Mouse (Mus musculus): ENCODE data around the gene Vkorc1. TPM values are rescaled to one million over a fixed set of nuclear protein-coding genes. Genes with fewer than 3 reads are reported as not detected.

Vkorc1 gene
- total RNA-seq, 4 experiments from 2014 or later: 69.6 to 94.3 (median 79.1) TPM

- peak; percentile 53 for DNase-seq
These were observed 19.4 kb downstream of the Vkorc1 start, which contains the start of gene Zfp646 for GRCm38 (mm10) chr7:127876041-127876466. Gene Zfp646, plus strand, starts transcription at chr7:127876221.

- DNase-seq: peak; percentile 87
These were observed 19.8 kb downstream of the Vkorc1 start for GRCm38 (mm10) chr7:127875627-127876001.

DNA sequence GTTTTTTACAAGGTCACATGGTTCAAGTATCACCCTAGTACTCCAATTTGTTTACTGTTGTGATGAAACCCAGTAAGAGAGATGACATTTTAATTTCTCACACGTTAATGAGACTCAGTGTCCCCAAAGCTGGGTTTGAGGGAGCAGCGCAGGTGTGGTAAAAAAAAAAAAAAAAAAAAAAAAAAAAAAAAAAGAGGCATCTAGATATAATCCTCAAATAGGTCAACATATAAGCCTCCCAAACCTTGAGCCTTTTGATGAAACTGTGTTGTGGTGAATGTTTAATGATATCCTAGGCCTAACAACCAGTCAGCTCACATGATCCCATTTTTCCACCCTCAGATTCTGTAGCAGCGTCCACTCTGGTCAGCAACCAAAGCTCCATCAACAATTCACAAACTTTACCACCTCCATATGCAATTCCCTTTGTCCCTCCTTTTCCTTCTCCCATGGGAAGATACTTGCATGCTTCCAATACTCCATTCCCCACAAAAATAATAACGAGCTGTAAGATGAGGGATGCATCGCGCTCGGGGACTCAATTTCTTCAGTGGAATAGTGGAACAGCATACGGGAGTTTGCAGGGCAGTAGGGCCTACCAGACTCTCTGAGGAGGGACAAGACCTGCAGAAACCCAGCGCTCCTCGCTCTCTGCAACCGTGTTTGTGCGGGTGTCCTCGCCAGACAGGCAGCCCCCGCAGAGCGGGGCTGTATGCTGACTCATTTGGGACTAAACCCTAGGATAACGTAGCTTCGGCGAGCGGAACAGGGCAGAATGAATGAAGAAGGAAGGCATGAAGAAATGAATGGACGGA is 20.4 kb downstream of the Vkorc1 start:
- no peak for DNase-seq

DNA sequence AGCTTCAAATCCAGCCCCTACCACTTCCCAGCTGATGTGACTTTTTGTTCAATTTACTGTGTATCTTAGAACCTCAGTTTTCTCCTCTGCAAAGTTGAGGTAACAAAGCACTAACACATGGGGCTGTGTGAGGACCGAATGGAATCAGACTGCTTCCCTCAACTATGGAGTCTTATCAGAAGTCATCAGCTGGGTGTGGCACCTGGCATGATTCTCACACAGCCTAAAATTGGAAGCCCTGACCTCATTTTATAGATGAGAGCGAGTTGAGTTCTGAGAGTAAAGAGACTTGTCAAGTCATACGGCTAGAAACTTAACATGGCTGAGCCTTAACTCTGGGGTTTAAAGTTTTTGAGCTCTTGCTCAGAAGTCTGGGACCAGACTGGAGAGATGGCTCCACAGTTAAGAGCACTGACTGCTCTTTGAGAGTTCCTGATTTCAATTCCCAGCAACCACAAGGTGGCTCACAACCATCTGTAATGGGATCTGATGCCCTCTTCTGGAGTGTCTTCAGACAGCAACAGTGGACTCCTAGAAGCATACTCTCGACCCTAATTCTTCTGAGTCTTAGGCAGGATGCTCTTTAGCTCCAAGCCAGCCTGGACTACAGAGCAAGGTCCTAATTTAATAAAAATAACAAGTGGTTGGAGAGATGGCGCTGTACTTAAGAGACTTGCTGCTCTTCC is 25.1 kb downstream of the Vkorc1 start:
- no peak for DNase-seq

DNA sequence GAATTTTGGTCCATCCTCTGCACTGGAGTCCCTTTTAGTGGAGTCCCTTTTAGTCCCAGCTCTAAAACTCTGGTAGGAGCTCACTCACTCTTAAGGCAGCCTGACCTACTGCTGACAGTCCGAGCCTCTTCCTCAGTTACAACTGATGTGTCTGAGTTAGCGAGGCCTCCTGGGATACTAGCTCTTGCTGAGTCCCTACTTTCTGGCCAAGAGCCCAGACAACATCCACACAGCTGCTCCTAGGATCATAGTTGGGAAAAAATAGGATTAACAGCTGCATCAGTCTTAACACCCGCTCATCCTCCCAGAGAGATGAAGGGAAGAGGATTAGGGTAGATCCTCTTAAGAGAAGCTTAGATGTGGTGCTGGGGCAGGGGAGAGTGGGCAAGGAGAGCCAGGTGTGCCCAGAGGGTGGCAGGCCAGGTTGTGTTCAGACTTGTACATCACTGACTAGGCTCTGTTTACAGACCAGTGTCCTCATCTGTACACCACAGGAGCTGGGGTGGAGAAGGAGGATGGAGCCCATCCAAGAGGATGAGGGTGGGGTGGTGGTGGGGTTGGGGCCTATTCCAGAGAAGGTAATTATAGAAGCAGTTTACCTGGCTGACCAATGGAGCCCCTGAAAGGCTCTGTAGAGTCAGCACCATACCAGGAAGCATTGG is 26.1 kb downstream of the Vkorc1 start:
- no peak for DNase-seq

DNA sequence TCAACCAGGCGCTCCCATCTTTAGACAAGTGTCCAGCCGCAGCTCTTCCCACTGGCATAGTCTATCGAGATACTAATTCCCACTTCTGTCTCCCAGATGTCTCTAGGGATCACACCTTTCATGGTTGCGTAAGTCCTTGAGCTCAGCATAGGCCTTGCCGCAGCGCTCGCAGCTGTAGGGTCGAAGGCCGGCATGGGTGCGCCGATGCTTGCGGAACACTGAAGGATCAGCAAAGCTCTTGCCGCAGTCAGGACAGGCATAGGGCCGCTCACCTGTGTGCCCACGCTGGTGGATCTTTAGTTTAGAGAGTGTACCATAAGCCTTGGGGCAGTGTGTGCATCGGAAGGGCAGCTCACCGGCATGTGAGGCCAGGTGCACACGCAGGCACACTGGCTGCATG is 27.8 kb downstream of the Vkorc1 start:
- no peak for DNase-seq

- DNase-seq: no peak
These were observed 29.0 kb downstream of the Vkorc1 start for GRCm38 (mm10) chr7:127866434-127866833.

DNA sequence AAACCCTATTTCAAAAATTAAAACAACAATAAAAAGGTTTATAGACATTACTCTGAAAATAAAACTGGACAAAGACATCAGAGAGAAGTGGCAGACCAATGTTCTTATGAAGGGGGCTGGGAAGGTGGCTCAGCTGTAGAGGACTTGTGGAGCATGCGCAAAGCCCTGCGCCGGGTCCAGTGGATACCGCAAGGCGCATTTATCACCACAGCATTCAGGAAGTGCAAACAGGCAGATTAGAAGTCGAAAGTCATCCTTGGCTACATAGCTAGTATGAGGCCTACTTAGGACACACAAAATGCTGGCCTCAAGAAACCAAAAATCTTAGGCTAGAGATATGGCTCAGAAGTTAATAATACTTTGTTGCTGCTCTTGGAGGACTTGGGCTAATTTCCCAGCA is 37.2 kb downstream of the Vkorc1 start:
- DNase-seq: no peak

DNA sequence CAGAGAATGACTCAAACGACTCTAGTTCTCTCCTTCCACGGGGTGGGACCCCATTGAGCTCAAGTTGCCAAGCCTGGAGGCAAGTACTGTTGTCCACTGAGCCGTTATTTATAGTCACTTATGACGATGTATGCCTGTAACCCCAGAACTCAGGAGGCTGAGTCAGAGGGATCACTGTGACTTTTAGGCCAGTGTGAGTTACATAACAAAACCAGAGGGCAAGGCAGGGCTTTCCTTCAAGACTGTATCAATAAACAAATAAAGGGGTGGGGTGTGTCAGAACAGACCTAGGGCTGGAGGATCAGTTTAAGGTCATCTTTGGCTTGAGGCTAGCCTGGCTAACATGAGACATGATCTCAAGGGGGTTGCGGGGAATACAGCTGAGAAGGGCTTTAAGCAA is 44.5 kb downstream of the Vkorc1 start:
- DNase-seq: no peak

DNA sequence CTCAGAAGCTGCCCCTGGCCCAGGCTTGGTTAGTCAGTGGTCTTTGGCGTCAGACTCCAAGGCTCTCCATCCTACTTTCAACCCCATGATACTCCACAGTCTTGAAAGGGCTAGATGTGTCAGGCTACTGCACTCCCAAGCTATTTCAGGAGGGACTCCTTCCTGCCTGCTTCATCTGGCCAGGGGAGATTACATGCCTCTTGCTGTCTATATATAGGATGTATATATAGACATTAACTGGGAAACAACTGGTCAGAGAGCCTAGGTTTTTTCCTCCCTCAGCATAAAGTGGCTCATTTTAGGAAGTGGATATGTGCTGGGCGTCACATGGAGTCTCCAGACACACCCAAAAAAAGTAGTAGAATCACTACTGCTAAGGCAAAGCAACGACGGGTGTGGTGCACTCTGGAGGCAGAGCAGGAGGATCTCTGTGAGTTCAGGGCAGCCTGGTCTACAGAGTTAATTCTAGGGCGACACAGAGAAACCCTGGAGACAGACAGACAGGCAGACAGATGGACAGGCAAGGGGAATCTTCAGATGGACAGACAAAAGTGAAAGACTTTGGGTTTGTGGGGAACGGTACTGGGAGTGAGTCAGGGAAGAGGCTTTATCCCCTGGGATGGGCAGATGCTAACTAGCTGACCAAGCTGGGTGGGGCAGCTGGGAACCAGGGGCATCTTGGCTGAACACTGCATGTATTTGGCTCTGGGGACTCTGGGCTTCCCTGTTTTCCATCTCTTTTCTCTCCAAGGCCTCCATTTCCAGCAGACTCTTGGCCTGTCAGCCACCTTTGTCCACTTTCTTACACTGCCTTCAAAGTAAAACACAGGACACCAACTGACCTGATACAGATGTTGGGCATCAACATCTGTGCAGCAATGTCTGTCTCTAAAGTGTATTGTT is 45.2 kb downstream of the Vkorc1 start:
- no peak for DNase-seq

Other genes with a start within 250 kb of the Vkorc1 start
- 100 to 1,000 TPM in 2 of 4 experiments, 10 to 100 TPM in 2; 75.9 to 120 (median 98.1) TPM for gene Bcl7c, start 186.7 kb downstream of the Vkorc1 start, total RNA-seq (2022)
- gene Ctf1, start 182.9 kb downstream of the Vkorc1 start, total RNA-seq (2022): 1 to 10 TPM; 2.2 to 4.5 (median 2.7) TPM
- gene Ctf2, start 163.5 kb downstream of the Vkorc1 start, total RNA-seq (2022): not detected
- gene Fbxl19, start 151.1 kb downstream of the Vkorc1 start, total RNA-seq (2022): 10 to 100 TPM; 13.5 to 18.6 (median 16.5) TPM
- 10 to 100 TPM; 30.1 to 37.2 (median 35.0) TPM for gene Orai3, start 125.8 kb downstream of the Vkorc1 start, total RNA-seq (2022)
- 10 to 100 TPM; 39.6 to 54.6 (median 45.7) TPM for gene Setd1a, start 118.9 kb downstream of the Vkorc1 start, total RNA-seq (2022)
- 1 to 10 TPM; 4.2 to 8.9 (median 5.8) TPM for gene Gm49388, start 110.0 kb downstream of the Vkorc1 start, total RNA-seq (2022)
- gene Hsd3b7, start 95.0 kb downstream of the Vkorc1 start, total RNA-seq (2022): 10 to 100 TPM; 33.8 to 44.9 (median 41.5) TPM
- gene Stx4a, start 71.3 kb downstream of the Vkorc1 start, total RNA-seq (2022): 100 to 1,000 TPM in 3 of 4 experiments, 10 to 100 TPM in 1; 84.9 to 143 (median 113) TPM
- 1 to 10 TPM; 2.9 to 8.5 (median 6.3) TPM for gene Stx1b, start 71.1 kb downstream of the Vkorc1 start, total RNA-seq (2022)
- 10 to 100 TPM; 34.2 to 46.2 (median 40.2) TPM for gene Zfp646, start 19.4 kb downstream of the Vkorc1 start, total RNA-seq (2022)
- gene Zfp668, start 18.8 kb downstream of the Vkorc1 start, total RNA-seq (2022): 10 to 100 TPM in 2 of 4 experiments, 1 to 10 TPM in 2; 8.0 to 15.1 (median 9.2) TPM
- 1 to 10 TPM; 1.0 to 2.9 (median 1.6) TPM for gene Prss53, start 4.6 kb downstream of the Vkorc1 start, total RNA-seq (2022)
- gene Gm21974, start 163 bp downstream of the Vkorc1 start, total RNA-seq (2022): under 1 TPM in 1 of 4 experiments, not detected in 3; 0.38 TPM
- gene Bckdk, start 8.5 kb upstream of the Vkorc1 start, total RNA-seq (2022): 100 to 1,000 TPM; 108 to 147 (median 120) TPM
- 10 to 100 TPM; 29.0 to 33.4 (median 31.1) TPM for gene Kat8, start 16.9 kb upstream of the Vkorc1 start, total RNA-seq (2022)
- gene Prss8, start 34.5 kb upstream of the Vkorc1 start, total RNA-seq (2022): under 1 TPM in 1 of 4 experiments, not detected in 3; 0.16 TPM
- gene Prss36, start 51.1 kb upstream of the Vkorc1 start, total RNA-seq (2022): 10 to 100 TPM in 2 of 4 experiments, 1 to 10 TPM in 2; 8.4 to 10.5 (median 9.6) TPM
- 100 to 1,000 TPM; 106 to 430 (median 307) TPM for gene Fus, start 71.8 kb upstream of the Vkorc1 start, total RNA-seq (2022)
- 1 to 10 TPM; 4.0 to 5.8 (median 4.5) TPM for gene Pycard, start 98.2 kb upstream of the Vkorc1 start, total RNA-seq (2022)
- gene Trim72, start 108.3 kb upstream of the Vkorc1 start, total RNA-seq (2022): under 1 TPM in 3 of 4 experiments, not detected in 1; 0.12 to 0.31 (median 0.24) TPM
- 1 to 10 TPM; 5.6 to 6.9 (median 6.4) TPM for gene Itgam, start 167.0 kb upstream of the Vkorc1 start, total RNA-seq (2022)
- under 1 TPM in 1 of 4 experiments, not detected in 3; 0.11 TPM for gene Gm49368, start 167.1 kb upstream of the Vkorc1 start, total RNA-seq (2022)
- gene Itgax, start 233.9 kb upstream of the Vkorc1 start, total RNA-seq (2022): 1 to 10 TPM; 1.6 to 9.6 (median 5.1) TPM

Data from adrenal gland, adult 8-10 months (tissue).